Mouse (Mus musculus): ENCODE measurements around the gene Ptpn14. TPM values are rescaled to one million over a fixed set of nuclear protein-coding genes. Genes with fewer than 3 reads are reported as not detected.

Ptpn14 gene
- polyA plus RNA-seq, 1 experiment from 2014 or later = 1.9 TPM

DNA sequence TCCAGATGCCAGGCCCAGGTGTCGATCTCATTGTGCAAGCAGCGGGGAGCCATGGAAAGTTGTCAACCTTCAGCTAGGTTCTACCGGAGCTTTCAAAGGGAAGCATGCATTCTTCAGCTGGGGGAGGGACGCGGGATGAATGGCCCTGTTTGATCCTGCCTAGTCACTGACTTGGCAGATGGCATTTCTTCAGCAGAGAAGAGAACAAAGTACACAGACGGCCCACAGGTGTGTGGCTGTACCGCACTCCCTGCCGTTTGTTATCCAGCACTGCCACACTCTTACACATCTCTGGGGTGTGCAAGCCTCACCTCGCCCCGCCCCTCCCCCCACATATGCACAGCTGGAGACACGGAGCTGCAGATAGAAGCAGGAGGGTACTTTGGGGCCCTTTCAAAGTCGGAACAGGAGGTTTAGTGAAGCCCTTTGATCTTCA, 102.7 kb downstream of the Ptpn14 start:
- Histone ChIP-seq H3K27me3 (no peaks in the 10 kb centered on the region), H3K9ac (no peak overlapping the region), H3K27ac (no peak overlapping the region), H3K4me3 (no peak overlapping the region), H3K36me3 (no peaks in the 10 kb centered on the region), H3K4me1 (replicated peaks) (peaks cover 17% of the 10 kb centered on the region), H3K9me3 (no peaks in the 10 kb centered on the region), H3K4me2 (no peak overlapping the region)
- WGBS = 18% methylated on average over 12 of the region's 12 CpGs
- no peak for ATAC-seq (ENCODE audit: low FRiP score)

- WGBS = 82% methylated on average over 7 of the region's 7 CpGs
- H3K27ac ChIP-seq = no peak overlapping the region
- no peaks in the 10 kb centered on the region for H3K36me3 ChIP-seq
- H3K4me1 ChIP-seq (replicated peaks) = peaks cover 17% of the 10 kb centered on the region
- no peak overlapping the region for H3K4me3 ChIP-seq
- H3K4me2 ChIP-seq = no peak overlapping the region
- no peak overlapping the region for H3K9ac ChIP-seq
- no peaks in the 10 kb centered on the region for H3K27me3 ChIP-seq
- H3K9me3 ChIP-seq = no peaks in the 10 kb centered on the region
- ATAC-seq (ENCODE audit: low FRiP score) = no peak
Observed at GRCm38 (mm10) chr1:189833351-189833750, 105.3 kb downstream of the Ptpn14 start.

- no peak for ATAC-seq (ENCODE audit: low FRiP score)
- Histone ChIP-seq H3K9ac (no peak overlapping the region), H3K27ac (no peak overlapping the region), H3K9me3 (no peaks in the 10 kb centered on the region), H3K27me3 (no peaks in the 10 kb centered on the region), H3K4me1 (replicated peaks) (peaks cover 17% of the 10 kb centered on the region), H3K4me2 (no peak overlapping the region), H3K36me3 (no peaks in the 10 kb centered on the region), H3K4me3 (no peak overlapping the region)
- WGBS = 55% methylated on average over 13 of the region's 13 CpGs
Observed at GRCm38 (mm10) chr1:189834166-189834565, 106.1 kb downstream of the Ptpn14 start.

- ATAC-seq (ENCODE audit: low FRiP score) = no peak
- Histone ChIP-seq H3K9ac (no peak overlapping the region), H3K9me3 (no peaks in the 10 kb centered on the region), H3K4me2 (no peak overlapping the region), H3K27me3 (no peaks in the 10 kb centered on the region), H3K4me1 (replicated peaks) (no peaks in the 10 kb centered on the region), H3K27ac (no peak overlapping the region), H3K36me3 (peaks cover 6% of the 10 kb centered on the region), H3K4me3 (no peak overlapping the region)
- 86% methylated on average over 2 of the region's 2 CpGs for WGBS
Observed at GRCm38 (mm10) chr1:189846319-189846718, 118.3 kb downstream of the Ptpn14 start.

DNA sequence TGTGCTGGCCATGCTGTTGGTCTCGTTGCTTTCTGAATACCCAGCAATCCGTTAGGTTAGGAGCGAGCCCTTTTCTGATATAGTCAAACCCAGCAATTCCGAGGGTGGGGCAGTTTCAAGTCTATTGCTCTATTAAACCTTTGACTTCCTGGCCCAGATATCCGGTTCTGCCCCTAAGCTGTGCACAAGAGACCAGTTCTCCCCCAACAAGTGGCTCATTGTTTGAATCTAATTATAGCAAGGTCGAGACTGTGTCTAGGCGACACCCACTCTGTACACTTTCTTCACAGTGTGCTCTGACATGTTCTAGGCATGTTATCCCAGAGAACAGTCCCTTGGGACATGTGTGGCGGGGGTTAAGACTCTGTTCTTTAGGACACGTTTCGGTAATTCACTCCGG, 121.5 kb downstream of the Ptpn14 start:
- Histone ChIP-seq H3K9ac (no peak overlapping the region), H3K36me3 (peaks cover 6% of the 10 kb centered on the region), H3K4me2 (no peak overlapping the region), H3K27me3 (no peaks in the 10 kb centered on the region), H3K27ac (no peak overlapping the region), H3K9me3 (no peaks in the 10 kb centered on the region), H3K4me3 (no peak overlapping the region), H3K4me1 (replicated peaks) (no peaks in the 10 kb centered on the region)
- 84% methylated on average over 11 of the region's 11 CpGs for WGBS
- ATAC-seq (ENCODE audit: low FRiP score) = no peak

DNA sequence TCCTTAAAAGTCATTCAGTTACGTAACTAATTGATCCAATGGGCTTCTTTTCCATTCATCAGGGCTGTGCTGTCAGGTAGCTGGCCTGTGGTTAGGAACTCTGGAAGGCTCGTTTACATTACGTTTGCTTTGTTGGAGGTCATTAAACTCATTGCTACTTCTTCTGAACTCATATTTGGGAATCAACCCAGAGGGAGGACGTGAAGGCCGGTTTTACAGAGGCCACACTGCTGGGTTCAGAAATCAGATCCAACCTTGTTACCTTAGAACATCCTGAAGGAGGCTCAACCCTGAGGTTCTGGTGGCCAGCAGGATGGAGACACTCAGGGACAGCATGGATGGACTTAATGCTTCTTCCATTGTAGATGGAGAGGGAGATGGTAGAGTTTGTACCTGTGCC, 124.0 kb downstream of the Ptpn14 start:
- ATAC-seq (ENCODE audit: low FRiP score) = no peak

DNA sequence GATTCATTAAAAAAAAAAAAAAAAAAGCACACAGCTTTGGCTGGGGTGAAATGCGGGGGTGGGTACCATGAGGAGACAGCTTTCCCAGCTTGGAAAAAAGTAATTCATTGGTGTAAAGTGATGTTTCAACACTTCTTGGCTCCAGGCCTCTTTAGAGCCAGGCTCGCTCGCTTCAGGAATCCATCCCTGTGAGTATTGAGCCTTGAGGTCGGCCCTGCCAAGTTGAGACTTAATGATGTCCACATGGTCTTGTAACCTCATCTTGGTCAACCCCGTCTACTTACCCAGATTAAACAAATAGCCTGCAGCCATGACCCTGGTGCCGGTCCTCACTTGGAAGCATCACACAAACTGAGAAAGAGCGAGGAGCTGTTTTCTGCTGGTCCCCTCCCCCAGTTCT, 124.4 kb downstream of the Ptpn14 start:
- H3K9ac ChIP-seq = no peak overlapping the region
- no peak overlapping the region for H3K4me2 ChIP-seq
- peaks cover 6% of the 10 kb centered on the region for H3K36me3 ChIP-seq
- H3K4me3 ChIP-seq = no peak overlapping the region
- H3K9me3 ChIP-seq = no peaks in the 10 kb centered on the region
- no peak for ATAC-seq (ENCODE audit: low FRiP score)
- no peaks in the 10 kb centered on the region for H3K4me1 ChIP-seq (replicated peaks)
- 86% methylated on average over 7 of the region's 7 CpGs for WGBS
- no peaks in the 10 kb centered on the region for H3K27me3 ChIP-seq
- no peak overlapping the region for H3K27ac ChIP-seq

More for the DNA sequence above, 124.0 kb downstream of the Ptpn14 start:
- H3K4me3 ChIP-seq = no peak overlapping the region
- H3K4me2 ChIP-seq = no peak overlapping the region
- H3K27me3 ChIP-seq = no peaks in the 10 kb centered on the region
- no peak overlapping the region for H3K27ac ChIP-seq
- peaks cover 6% of the 10 kb centered on the region for H3K36me3 ChIP-seq
- H3K9ac ChIP-seq = no peak overlapping the region
- WGBS = 87% methylated on average over 5 of the region's 5 CpGs
- no peaks in the 10 kb centered on the region for H3K9me3 ChIP-seq
- H3K4me1 ChIP-seq (replicated peaks) = no peaks in the 10 kb centered on the region

DNA sequence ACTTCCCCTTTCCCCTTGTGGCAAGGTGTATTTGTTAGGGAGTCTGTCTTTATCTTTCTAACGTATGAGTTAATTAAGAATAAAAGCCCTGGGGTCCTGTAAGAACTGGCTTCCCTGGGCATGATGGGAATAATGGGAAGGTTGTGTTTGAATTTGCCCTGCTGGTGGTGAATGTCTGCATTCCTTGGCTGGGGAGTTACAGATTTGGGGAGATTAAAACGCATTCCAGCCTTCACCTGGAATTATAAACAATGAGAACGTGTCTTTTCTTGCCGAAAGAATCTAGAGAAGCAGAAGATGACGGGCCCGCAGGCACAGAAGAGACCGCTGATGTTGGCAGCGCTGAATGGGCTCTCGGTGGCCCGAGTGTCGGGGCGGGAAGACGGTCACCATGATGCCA, 126.6 kb downstream of the Ptpn14 start:
- WGBS = 90% methylated on average over 13 of the region's 13 CpGs
- Histone ChIP-seq H3K9me3 (no peaks in the 10 kb centered on the region), H3K4me3 (no peak overlapping the region), H3K4me1 (replicated peaks) (peaks cover 4% of the 10 kb centered on the region; the same call in 1 of the 2 replicates), H3K9ac (no peak overlapping the region), H3K27me3 (no peaks in the 10 kb centered on the region), H3K4me2 (no peak overlapping the region), H3K27ac (no peak overlapping the region), H3K36me3 (peaks cover 6% of the 10 kb centered on the region)
- ATAC-seq (ENCODE audit: low FRiP score) = no peak

DNA sequence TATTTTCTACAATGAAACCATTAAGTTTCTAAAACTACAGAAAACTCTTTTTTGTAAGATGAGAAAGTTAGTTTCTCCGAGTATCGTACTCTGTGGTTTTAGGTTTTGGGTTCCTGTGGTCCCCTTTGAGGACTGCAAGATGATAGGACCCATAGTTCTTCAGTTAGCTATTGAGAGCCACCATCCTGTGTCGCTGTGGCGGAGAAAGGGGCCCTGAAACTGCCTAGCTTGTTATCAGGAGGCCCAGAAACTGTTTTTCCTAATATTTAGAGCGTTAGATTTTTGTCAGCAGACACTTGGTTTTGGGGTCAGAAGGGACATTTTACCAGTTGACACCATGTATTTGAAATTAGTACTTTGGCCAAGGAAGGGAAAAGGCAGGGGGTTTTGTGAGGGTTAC, 127.7 kb downstream of the Ptpn14 start:
- peaks cover 4% of the 10 kb centered on the region; the same call in 1 of the 2 replicates for H3K4me1 ChIP-seq (replicated peaks)
- H3K27ac ChIP-seq = no peak overlapping the region
- ATAC-seq (ENCODE audit: low FRiP score) = no peak
- H3K9ac ChIP-seq = no peak overlapping the region
- H3K36me3 ChIP-seq = no peaks in the 10 kb centered on the region
- 94% methylated on average over 5 of the region's 5 CpGs for WGBS
- H3K27me3 ChIP-seq = no peaks in the 10 kb centered on the region
- H3K9me3 ChIP-seq = no peaks in the 10 kb centered on the region
- no peak overlapping the region for H3K4me3 ChIP-seq
- no peak overlapping the region for H3K4me2 ChIP-seq

DNA sequence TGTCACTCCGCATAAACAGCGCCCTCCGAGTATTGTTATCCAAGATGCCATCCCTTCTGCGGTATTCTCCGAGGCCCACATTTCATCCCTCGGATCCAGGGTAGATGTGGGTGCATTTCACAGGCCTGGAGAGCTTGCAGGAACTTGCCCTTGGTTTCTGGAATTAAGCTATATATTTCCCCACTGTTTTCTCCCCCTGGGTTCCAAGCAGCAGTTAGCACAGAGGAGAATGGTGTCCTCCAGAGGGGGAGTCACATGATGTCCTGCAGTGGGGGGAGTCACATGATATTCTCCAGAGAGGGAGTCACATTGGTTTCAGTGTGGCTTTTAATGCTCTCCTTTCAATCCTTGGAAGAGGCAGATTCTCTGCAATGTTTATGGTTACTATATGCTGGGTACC, 130.3 kb downstream of the Ptpn14 start:
- Histone ChIP-seq H3K4me1 (replicated peaks) (peaks cover 4% of the 10 kb centered on the region; the same call in 1 of the 2 replicates), H3K36me3 (no peaks in the 10 kb centered on the region), H3K4me3 (no peak overlapping the region), H3K9ac (no peak overlapping the region), H3K27me3 (no peaks in the 10 kb centered on the region), H3K27ac (peak overlapping the region; percentile 36; the same call in 1 of the 2 replicates), H3K9me3 (no peaks in the 10 kb centered on the region), H3K4me2 (no peak overlapping the region)
- WGBS = 54% methylated on average over 6 of the region's 6 CpGs
- no peak for ATAC-seq (ENCODE audit: low FRiP score)

GRCm38 (mm10) chr1:189860112-189860941, 132.3 kb downstream of the Ptpn14 start:
- Histone ChIP-seq H3K9me3 (no peaks in the 10 kb centered on the region), H3K27ac (no peak overlapping the region), H3K4me1 (replicated peaks) (peaks cover 16% of the 10 kb centered on the region), H3K27me3 (no peaks in the 10 kb centered on the region), H3K36me3 (no peaks in the 10 kb centered on the region), H3K9ac (no peak overlapping the region), H3K4me2 (no peak overlapping the region), H3K4me3 (no peak overlapping the region)
- 88% methylated on average over 17 of the region's 17 CpGs for whole genome bisulfite sequencing
- ATAC-seq (ENCODE audit: low FRiP score) = no peak

- H3K4me1 ChIP-seq (replicated peaks) = peaks cover 18% of the 10 kb centered on the region
- no peak overlapping the region for H3K4me2 ChIP-seq
- no peak for ATAC-seq (ENCODE audit: low FRiP score)
- no peak overlapping the region for H3K9ac ChIP-seq
- H3K4me3 ChIP-seq = no peak overlapping the region
- H3K36me3 ChIP-seq = no peaks in the 10 kb centered on the region
- WGBS = 77% methylated on average over 12 of the region's 12 CpGs
- no peaks in the 10 kb centered on the region for H3K27me3 ChIP-seq
- H3K9me3 ChIP-seq = no peaks in the 10 kb centered on the region
- H3K27ac ChIP-seq = no peak overlapping the region
Observed at GRCm38 (mm10) chr1:189860942-189861315, 132.9 kb downstream of the Ptpn14 start.

DNA sequence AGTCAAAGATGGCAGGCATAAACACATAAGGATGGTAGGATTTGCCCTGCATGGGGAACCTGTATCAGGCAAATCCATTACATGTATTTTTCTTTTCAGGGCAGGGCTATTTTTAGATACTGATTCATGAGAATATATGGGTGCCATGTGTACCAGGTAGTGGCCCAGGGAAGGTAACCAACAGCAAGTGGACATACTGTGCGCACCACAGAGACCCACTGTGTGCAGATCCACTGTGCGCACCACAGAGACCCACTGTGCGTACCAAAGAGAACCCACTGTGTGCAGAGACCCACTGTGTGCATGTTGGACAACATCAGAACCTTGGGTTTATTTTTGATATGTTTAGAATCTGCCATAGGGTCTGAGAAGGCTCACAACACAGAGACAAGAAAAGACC, 135.7 kb downstream of the Ptpn14 start:
- ATAC-seq (ENCODE audit: low FRiP score) = no peak

More for the DNA sequence above, 135.7 kb downstream of the Ptpn14 start:
- no peak overlapping the region for H3K4me3 ChIP-seq
- H3K4me1 ChIP-seq (replicated peaks) = peaks cover 22% of the 10 kb centered on the region
- no peak overlapping the region for H3K9ac ChIP-seq
- H3K27ac ChIP-seq = no peak overlapping the region
- H3K9me3 ChIP-seq = no peaks in the 10 kb centered on the region
- H3K27me3 ChIP-seq = no peaks in the 10 kb centered on the region
- WGBS = 96% methylated on average over 3 of the region's 3 CpGs
- no peak overlapping the region for H3K4me2 ChIP-seq
- H3K36me3 ChIP-seq = no peaks in the 10 kb centered on the region
